Mouse (Mus musculus) liver, adult 2 months (tissue): ENCODE measurements around the gene Rrp9.

Experiments
- CTCF ChIP-seq: fragments of 200-500 bp; IDR thresholded peaks from 2 replicates; pipeline ENCODE4 v1.5.1; 2011; ENCODE audit warnings: low read depth, low read length, control low read depth
- POLR2A ChIP-seq: fragments of 200-500 bp; IDR thresholded peaks from 2 replicates; pipeline ENCODE4 v1.6.1; 2011; ENCODE audit warnings: low read length, control low read depth; ENCODE audit not compliant: insufficient read depth; ENCODE audit errors: extremely low read depth

DNA sequence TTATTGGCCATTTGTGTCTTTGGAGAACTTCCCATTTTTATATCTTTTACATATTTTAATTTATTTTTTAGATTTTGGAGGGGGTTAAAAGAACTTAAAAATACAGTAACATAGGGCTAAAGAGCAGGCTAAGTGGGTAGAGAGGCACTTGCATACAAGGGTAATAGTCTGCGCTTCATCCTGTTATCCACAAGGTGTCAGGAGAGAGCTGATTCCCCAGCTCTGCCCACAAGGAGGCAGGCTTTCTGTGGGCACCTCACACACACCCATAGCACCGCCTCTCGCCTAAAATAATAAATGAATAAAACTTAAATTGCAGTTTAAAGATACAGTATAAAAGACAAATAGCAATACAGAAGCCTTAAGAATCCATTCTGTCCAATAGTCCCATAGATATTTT lies 56.1 kb downstream of the Rrp9 start:
- TF ChIP-seq CTCF: peak; percentile 92
- no peak for TF ChIP-seq POLR2A
